Mouse (Mus musculus) retina, adult 2 months (tissue): ENCODE results near the gene Btbd35f6.
"Not testable (repeated sequence)": the region's sequence is repeated elsewhere in the genome, so short reads cannot be mapped to it uniquely, and the experiment has no call there.

Experiments
- DNase-seq: peaks from one replicate; pipeline ENCODE4 v3.0.0-alpha.2; 2012; ENCODE audit warnings: low read depth, low spot score

Btbd35f6 gene

DNA sequence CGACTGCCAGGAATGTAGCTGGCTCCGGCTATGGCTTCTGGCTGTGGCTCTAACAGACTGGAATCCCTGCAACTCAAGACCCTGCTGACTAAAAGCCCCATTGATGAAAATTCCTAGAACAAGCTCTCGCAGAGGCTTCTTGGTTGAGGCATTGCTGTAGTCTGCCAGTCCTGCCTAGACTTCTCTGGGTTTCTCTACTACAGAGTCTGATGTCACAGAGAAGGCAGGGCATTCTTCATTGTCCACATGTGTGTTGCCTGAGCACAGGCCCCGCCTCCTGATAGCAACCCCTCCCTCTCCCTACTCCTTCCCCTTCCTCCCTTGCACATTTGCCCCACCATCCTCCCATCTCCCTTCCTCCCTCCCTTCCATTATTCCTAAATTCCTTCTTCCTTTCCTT, at the start of gene Btbd35f6:
Btbd35f6 (minus strand) TSS at position 101 of the 400 bp plus-strand sequence.
- DNase-seq, result not testable (repeated sequence)

DNA sequence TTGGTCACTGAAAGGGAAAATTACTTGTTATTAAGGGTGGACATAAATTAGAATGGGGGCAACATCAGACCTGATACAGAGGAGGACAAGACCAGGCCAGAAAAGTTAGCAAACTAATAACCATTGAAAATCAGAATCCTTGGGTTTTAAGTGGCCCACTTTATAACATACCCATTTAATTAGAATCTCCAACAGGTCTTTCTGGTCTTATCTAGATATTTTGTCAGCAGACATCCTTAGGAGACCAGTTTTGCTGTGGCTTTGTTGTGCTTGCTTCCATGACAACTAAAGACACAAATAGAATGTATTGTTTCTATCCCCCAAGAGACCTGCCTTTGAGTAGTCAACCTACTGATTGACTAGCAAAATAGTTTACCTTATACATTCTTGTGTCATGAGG, 30.4 kb upstream of the Btbd35f6 start, which contains the start of gene Gm21870:
Gm21870 (minus strand) TSS at position 101 of the 400 bp plus-strand sequence.
- DNase-seq, result not testable (repeated sequence)

GRCm38 (mm10) chrX:33930216-33930615, 26.1 kb downstream of the Btbd35f6 start:
- not testable (repeated sequence) for DNase-seq

DNA sequence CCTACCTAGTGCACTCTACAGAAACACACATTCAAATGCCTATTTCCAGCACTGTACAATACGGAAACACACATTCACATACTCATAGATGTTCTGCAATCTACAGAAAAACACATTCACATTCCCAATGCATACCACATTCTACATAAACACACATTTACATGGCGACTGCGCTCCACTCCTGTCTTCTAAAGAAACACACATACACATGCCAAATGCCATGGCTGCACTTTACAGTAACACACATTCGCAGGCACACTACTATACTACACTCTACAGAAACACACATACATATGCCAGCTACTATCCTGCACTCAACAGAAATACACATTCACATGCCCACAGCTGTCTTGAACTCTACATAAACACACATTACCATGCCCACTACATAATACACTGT, 28.1 kb downstream of the Btbd35f6 start:
- not testable (repeated sequence) for DNase-seq

DNA sequence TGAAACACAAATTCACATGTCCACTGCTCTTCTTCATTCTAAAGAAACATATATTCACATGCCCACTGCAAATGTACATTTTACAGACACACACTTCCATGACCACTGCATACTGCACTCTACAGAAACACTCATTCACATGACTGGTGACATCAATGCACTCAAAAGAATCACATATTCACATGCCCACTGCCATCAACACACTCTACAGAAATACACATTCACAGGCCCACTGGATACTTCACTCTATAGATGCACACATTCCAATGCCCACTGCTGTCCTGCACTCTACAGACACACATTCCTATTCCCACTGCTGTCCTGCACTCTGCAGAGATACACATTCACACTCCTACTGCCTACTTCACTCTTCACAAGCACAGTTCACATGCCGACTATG, 30.0 kb downstream of the Btbd35f6 start:
- not testable (repeated sequence) for DNase-seq

DNA sequence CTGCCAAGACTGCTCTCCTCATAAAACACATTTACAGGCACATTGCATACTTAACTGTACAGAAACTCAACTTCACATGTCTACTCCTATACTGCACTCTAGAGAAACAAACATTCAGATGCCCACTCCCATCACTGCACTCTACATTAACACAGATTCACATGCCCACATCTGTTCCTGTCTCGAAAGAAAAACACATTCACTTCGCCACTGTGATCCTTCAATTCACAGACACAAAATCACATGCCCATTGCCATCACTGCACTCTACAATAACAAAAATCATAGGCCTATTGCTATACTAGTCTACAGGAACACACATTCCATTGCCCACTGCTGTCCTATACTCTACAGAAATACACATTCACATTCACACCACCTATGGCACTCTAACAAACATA, 30.9 kb downstream of the Btbd35f6 start:
- DNase-seq, result not testable (repeated sequence)
